Mouse (Mus musculus): ENCODE data around the gene Has3.

Has3 gene

GRCm38 (mm10) chr8:106929921-106930320 is 59.9 kb downstream of the Has3 start:
- no peak for DNase-seq (ENCODE audit: low read depth, low spot score)

GRCm38 (mm10) chr8:106932376-106933065 is 62.5 kb downstream of the Has3 start:
- no peak for DNase-seq (ENCODE audit: low read depth, low spot score)

- no peak for DNase-seq (ENCODE audit: low read depth, low spot score)
These were observed 63.6 kb downstream of the Has3 start for GRCm38 (mm10) chr8:106933506-106934143.
